In the genomic region with DNA sequence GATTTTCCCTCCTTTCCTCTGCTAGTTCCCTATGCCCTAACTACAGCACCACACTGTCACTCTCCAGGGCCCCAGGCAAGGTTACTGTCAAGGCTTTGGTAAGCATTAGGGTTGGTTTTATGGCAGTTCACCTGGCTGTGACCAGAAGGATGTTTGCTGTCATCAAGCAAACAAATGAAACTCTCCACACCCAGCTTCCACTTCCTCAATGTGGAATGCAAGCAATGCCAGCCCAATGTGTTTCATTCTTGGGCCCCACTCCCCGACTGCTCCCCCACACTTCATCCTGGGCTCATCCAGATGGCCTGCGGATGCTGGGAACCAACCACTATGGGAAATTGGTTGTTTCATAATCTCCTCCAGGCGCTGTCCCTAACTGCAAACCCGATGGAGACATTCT, we compare ENCODE assay signal across 14 mouse cellular contexts.
A peak's percentile ranks its signal among the peaks of the same experiment; 100 is the strongest.
DNase-seq lines count a peak whose midpoint lies in the region; ATAC-seq lines count a peak whose summit lies in the region.
"Had no signal": no experiment of that assay in that cellular context is flagged by ENCODE, and none has a peak within 500 bp of the region (broad histone marks: within the 10 kb centered on the region; RNA-seq: fewer than 3 reads in every experiment).

No protein-coding gene starts in this region.

- no peaks in the 10 kb centered on the region for H3K9me3 ChIP-seq in heart, embryonic 11.5 days (replicated peaks; ENCODE audit: control insufficient read depth, low read length)
- H3K9me3 ChIP-seq: embryonic facial prominence, embryonic 10.5 days; G1E; heart, embryonic 10.5 days; neural tube, embryonic 15.5 days had no signal

- intact Hi-C loops in heart, postnatal 10 days (cut with DNase I), result no loop called here

- no peaks in the 10 kb centered on the region for H3K36me3 ChIP-seq in heart, embryonic 11.5 days (ENCODE audit: control insufficient read depth, insufficient read depth, low read length)
- H3K36me3 ChIP-seq: embryonic facial prominence, embryonic 10.5 days; G1E; heart, embryonic 10.5 days; neural tube, embryonic 15.5 days had no signal

- no peak overlapping the region for H3K9ac ChIP-seq in heart, embryonic 11.5 days (ENCODE audit: low read depth, low read length)
- H3K9ac ChIP-seq: neural tube, embryonic 15.5 days had no signal

- DNase-seq in heart, postnatal 10 days, result peak; percentile 12 to 26
- peak; percentile 55 to 66 for DNase-seq in right cerebral cortex, postnatal 10 days (ENCODE audit: low spot score in 2 of 2)
- DNase-seq in right cerebral cortex, postnatal 4 days, result no peak
- peak; percentile 60 to 68 for DNase-seq in layer of hippocampus, adult 8-10 months (ENCODE audit: low spot score in 2 of 2)
- DNase-seq in telencephalon, adult 2 months (ENCODE audit: low read depth, low spot score), result peak; percentile 60
- DNase-seq in gastrocnemius, postnatal 10 days, result no peak
- no peak for DNase-seq in MN1 (ENCODE audit: low spot score)
- DNase-seq: cerebellum, adult 9-10 months; kidney, adult 18-20 months had no signal

- no peak for ATAC-seq in heart, embryonic 11.5 days (replicated peaks; ENCODE audit: insufficient number of reproducible peaks, low FRiP score, low TSS enrichment)

- 61% methylated on average over 4 of the region's 4 CpGs for WGBS in heart, embryonic 11.5 days (ENCODE audit: insufficient replicate concordance)

- peaks cover 9% of the 10 kb centered on the region; the same call in 1 of the 2 replicates for H3K4me1 ChIP-seq in heart, embryonic 11.5 days (ENCODE audit: control insufficient read depth, insufficient read depth, low read length)

- no peak overlapping the region for H3K4me2 ChIP-seq in heart, embryonic 11.5 days
- H3K4me2 ChIP-seq: neural tube, embryonic 15.5 days had no signal

- no peak overlapping the region for H3K27ac ChIP-seq in heart, embryonic 11.5 days (ENCODE audit: low read depth, low read length)
- H3K27ac ChIP-seq: embryonic facial prominence, embryonic 10.5 days; heart, embryonic 10.5 days; neural tube, embryonic 15.5 days had no signal

- no peaks in the 10 kb centered on the region for H3K27me3 ChIP-seq in heart, embryonic 11.5 days (ENCODE audit: control insufficient read depth, insufficient read depth, low read length)
- H3K27me3 ChIP-seq: neural tube, embryonic 15.5 days had no signal

- H3K4me3 ChIP-seq in heart, embryonic 11.5 days (ENCODE audit: low read depth, low read length), result no peak overlapping the region
- H3K4me3 ChIP-seq: embryonic facial prominence, embryonic 10.5 days; heart, embryonic 10.5 days; neural tube, embryonic 15.5 days had no signal

Comparison
In these comparisons a context has a peak if more than half of its experiments do, and no peak if none do; other contexts are left out.
1. DNase-seq: peak in heart, postnatal 10 days (2 of 2), right cerebral cortex, postnatal 10 days (2 of 2), layer of hippocampus, adult 8-10 months (2 of 2) and telencephalon, adult 2 months (single experiment); none in right cerebral cortex, postnatal 4 days (single experiment), gastrocnemius, postnatal 10 days (single experiment) and MN1 (single experiment).